Comparison of ENCODE assay signal across 23 mouse cellular contexts in genomic region chr6:116642942-116643341, GRCm38 (mm10). TPM values are rescaled to one million over a fixed set of nuclear protein-coding genes. Genes with fewer than 3 reads are reported as not detected.
DNase-seq lines count a peak whose midpoint lies in the region; ATAC-seq and TF ChIP-seq lines count a peak whose summit lies in the region.
"Had no signal": no experiment of that assay in that cellular context is flagged by ENCODE, and none has a peak within 500 bp of the region (broad histone marks: within the 10 kb centered on the region; RNA-seq: fewer than 3 reads in every experiment).

No protein-coding gene starts in this region.

- no peak for ATAC-seq in heart, embryonic 13.5 days (ENCODE audit: extremely low read depth, insufficient number of reproducible peaks, low FRiP score, low TSS enrichment)
- no peak for ATAC-seq in stomach, postnatal 0 days (ENCODE audit: low FRiP score, low TSS enrichment)
- ATAC-seq: midbrain, embryonic 15.5 days; Patski had no signal

- TF ChIP-seq EP300 in stomach, postnatal 0 days (optimal IDR thresholded peaks at IDR 0.05), result no peak

- no peak overlapping the region for H3K9ac ChIP-seq in heart, embryonic 13.5 days
- H3K9ac ChIP-seq in stomach, postnatal 0 days (ENCODE audit: low read length), result no peak overlapping the region
- H3K9ac ChIP-seq: limb, embryonic 12.5 days; liver, embryonic 13.5 days; lung, embryonic 15.5 days; midbrain, embryonic 15.5 days had no signal

- H3K4me1 ChIP-seq in heart, embryonic 13.5 days, result peaks cover 48% of the 10 kb centered on the region
- 0 out of 2 replicates have a peak, but pooled peaks cover 2% of the 10 kb centered on the region for H3K4me1 ChIP-seq in stomach, postnatal 0 days (replicated peaks; ENCODE audit: control insufficient read depth, insufficient read depth)
- H3K4me1 ChIP-seq: hindbrain, embryonic 10.5 days; limb, embryonic 12.5 days; lung, embryonic 15.5 days; midbrain, embryonic 15.5 days had no signal

- no peaks in the 10 kb centered on the region for H3K27me3 ChIP-seq in heart, embryonic 13.5 days (replicated peaks)
- H3K27me3 ChIP-seq in C2C12 (ENCODE audit: control insufficient read depth, insufficient read depth, insufficient read length) (no peaks in the 10 kb centered on the region), myocyte (ENCODE audit: control insufficient read depth, insufficient read depth, insufficient read length) (no peaks in the 10 kb centered on the region)
- H3K27me3 ChIP-seq in stomach, postnatal 0 days (ENCODE audit: control insufficient read depth, insufficient read depth, low read length), result no peaks in the 10 kb centered on the region
- H3K27me3 ChIP-seq: limb, embryonic 12.5 days; liver, embryonic 13.5 days; lung, embryonic 15.5 days; midbrain, embryonic 15.5 days; Patski had no signal

- TF ChIP-seq POLR2A in myocyte (IDR thresholded peaks at IDR 0.05; ENCODE audit: insufficient read length, low read depth), result no peak

- no peak for TF ChIP-seq CTCF in C2C12 (IDR thresholded peaks at IDR 0.05; ENCODE audit: control insufficient read depth, insufficient read depth, insufficient read length)
- no peak for TF ChIP-seq CTCF in stomach, postnatal 0 days (IDR thresholded peaks at IDR 0.05; ENCODE audit: low read depth)

- H3K4me2 ChIP-seq in heart, embryonic 13.5 days, result no peak overlapping the region
- H3K4me2 ChIP-seq in myocyte (ENCODE audit: low read depth), result peak overlapping the region; percentile 54
- no peak overlapping the region for H3K4me2 ChIP-seq in stomach, postnatal 0 days (replicated peaks; ENCODE audit: low read depth)
- H3K4me2 ChIP-seq: limb, embryonic 12.5 days; liver, embryonic 13.5 days; lung, embryonic 15.5 days; midbrain, embryonic 15.5 days had no signal

- intact Hi-C loops in heart, postnatal 36 days (cut with DNase I), result loop anchor here (10.0 kb wide), 1 partner anchor 1408 kb away; no protein-coding TSS in a partner anchor

- 69% methylated on average over 11 of the region's 11 CpGs for WGBS in heart, embryonic 13.5 days
- WGBS in stomach, postnatal 0 days, result 81% methylated on average over 11 of the region's 11 CpGs

- DNase-seq in heart, postnatal 36 days, result no peak
- peak; percentile 33 to 44 for DNase-seq in frontal cortex, postnatal 14 days (ENCODE audit: low spot score in 2 of 2)
- DNase-seq in stomach, postnatal 0 days (ENCODE audit: low spot score), result no peak
- no peak for DNase-seq in thymus, postnatal 25 days
- DNase-seq: adrenal gland, postnatal 25 days; B cell, adult 2 months; cerebellum, postnatal 10 days; kidney, adult 8-10 months; liver, embryonic 13.5 days; thymus, adult 18-20 months had no signal

- H3K36me3 ChIP-seq in heart, embryonic 13.5 days, result no peaks in the 10 kb centered on the region
- H3K36me3 ChIP-seq in C2C12 (ENCODE audit: control insufficient read depth, insufficient read depth) (no peaks in the 10 kb centered on the region), myocyte (ENCODE audit: control insufficient read depth, insufficient read depth) (no peaks in the 10 kb centered on the region)
- no peaks in the 10 kb centered on the region for H3K36me3 ChIP-seq in stomach, postnatal 0 days (ENCODE audit: control insufficient read depth, insufficient read depth, low read length)
- H3K36me3 ChIP-seq: limb, embryonic 12.5 days; liver, embryonic 13.5 days; lung, embryonic 15.5 days; midbrain, embryonic 15.5 days had no signal

- no peak overlapping the region for H3K4me3 ChIP-seq in heart, embryonic 13.5 days
- H3K4me3 ChIP-seq in C2C12 (ENCODE audit: insufficient read depth, poor library complexity, severe bottlenecking) (no peak overlapping the region), myocyte (no peak overlapping the region)
- no peak overlapping the region for H3K4me3 ChIP-seq in stomach, postnatal 0 days (ENCODE audit: low read depth, low read length)
- H3K4me3 ChIP-seq: hindbrain, embryonic 10.5 days; limb, embryonic 12.5 days; liver, embryonic 13.5 days; lung, embryonic 15.5 days; midbrain, embryonic 15.5 days had no signal

- no peaks in the 10 kb centered on the region for H3K9me3 ChIP-seq in heart, embryonic 13.5 days
- no peaks in the 10 kb centered on the region for H3K9me3 ChIP-seq in stomach, postnatal 0 days (ENCODE audit: control insufficient read depth, low read length)
- H3K9me3 ChIP-seq: hindbrain, embryonic 10.5 days; limb, embryonic 12.5 days; liver, embryonic 13.5 days; lung, embryonic 15.5 days; midbrain, embryonic 15.5 days had no signal

- no peak overlapping the region for H3ac ChIP-seq in C2C12 (ENCODE audit: control insufficient read depth, insufficient read length, low read depth)
- H3ac ChIP-seq in myocyte (ENCODE audit: control insufficient read depth, insufficient read length), result no peak overlapping the region

- H3K79me2 ChIP-seq in C2C12 (ENCODE audit: control insufficient read depth, insufficient read depth), result no peaks in the 10 kb centered on the region
- no peaks in the 10 kb centered on the region for H3K79me2 ChIP-seq in myocyte (ENCODE audit: control insufficient read depth, insufficient read depth)

- no peaks in the 10 kb centered on the region for H3K79me3 ChIP-seq in C2C12 (ENCODE audit: low read depth)

- 0 out of 2 replicates have a peak overlapping the region, but pooled peaks have one; percentile 86 for H3K27ac ChIP-seq in heart, embryonic 13.5 days (replicated peaks)
- H3K27ac ChIP-seq in stomach, postnatal 0 days (replicated peaks), result no peak overlapping the region
- H3K27ac ChIP-seq: hindbrain, embryonic 10.5 days; limb, embryonic 12.5 days; liver, embryonic 13.5 days; lung, embryonic 15.5 days; midbrain, embryonic 15.5 days had no signal

TF ChIP-seq in C2C12, 6 proteins besides CTCF, POLR2A, EP300 and RAD21:
- TF ChIP-seq USF1 (IDR thresholded peaks at IDR 0.05; ENCODE audit: low read depth) (no peak), MYOD1 (IDR thresholded peaks at IDR 0.05; ENCODE audit: control insufficient read depth, insufficient read length, low read depth) (peak; percentile 20)

TF ChIP-seq in myocyte, 11 proteins besides CTCF, POLR2A, EP300 and RAD21:
- TF ChIP-seq MYOD1 (IDR thresholded peaks at IDR 0.05; ENCODE audit: control insufficient read depth in 1 of 3, insufficient read length in 2 of 3, low read depth in 2 of 3) (peak in 1 of 3 experiments; percentile 18), TCF3 (IDR thresholded peaks at IDR 0.05; ENCODE audit: insufficient read length, low read depth) (no peak), SRF (IDR thresholded peaks at IDR 0.05; ENCODE audit: control insufficient read depth, insufficient read length, low read depth) (no peak)
TF ChIP-seq in myocyte: peak in this region for 1.

RNA-seq across cellular contexts. Expression of gene Depp1, which starts 7.5 kb away (rescaled TPM):
- 16.1 and 17.5 TPM in 2 replicates for polyA plus RNA-seq in heart, embryonic 13.5 days (2015; fragmentation: Nextera tagmentation; extraction: Ambion mirVana)
- 10 to 100 TPM; 60.4 to 63.7 TPM for total RNA-seq in heart, postnatal 36 days (2021)
- polyA plus RNA-seq in C2C12 (2012; fragmentation: generic; extraction: Trizol) (0.46 TPM), myocyte (2012; fragmentation: generic; extraction: Trizol) (12.0 TPM)
- polyA plus RNA-seq in stomach, postnatal 0 days (2015; fragmentation: Nextera tagmentation; extraction: Ambion mirVana), result 31.6 and 37.0 TPM in 2 replicates
- total RNA-seq: granulocyte monocyte progenitor cell, adult 5-6 weeks had no signal

RNA-seq across cellular contexts. Expression of gene Zfp422, which starts 14.1 kb away (rescaled TPM):
- polyA plus RNA-seq in heart, embryonic 13.5 days (2015; fragmentation: Nextera tagmentation; extraction: Ambion mirVana), result 82.4 and 83.3 TPM in 2 replicates
- 10 to 100 TPM; 18.2 to 19.3 TPM for total RNA-seq in heart, postnatal 36 days (2021)
- 7.5 TPM for polyA plus RNA-seq in C2C12 (2012; fragmentation: generic; extraction: Trizol)
- 5.2 TPM for polyA plus RNA-seq in myocyte (2012; fragmentation: generic; extraction: Trizol)
- 52.4 and 54.4 TPM in 2 replicates for polyA plus RNA-seq in stomach, postnatal 0 days (2015; fragmentation: Nextera tagmentation; extraction: Ambion mirVana)

RNA-seq across cellular contexts. Expression of gene Rassf4, which starts 30.8 kb away (rescaled TPM):
- polyA plus RNA-seq in heart, embryonic 13.5 days (2015; fragmentation: Nextera tagmentation; extraction: Ambion mirVana), result 5.5 and 6.4 TPM in 2 replicates
- 1 to 10 TPM; 6.5 to 8.0 TPM for total RNA-seq in heart, postnatal 36 days (2021)
- polyA plus RNA-seq in C2C12 (2012; fragmentation: generic; extraction: Trizol), result 0.21 TPM
- 0.86 TPM for polyA plus RNA-seq in myocyte (2012; fragmentation: generic; extraction: Trizol)
- polyA plus RNA-seq in stomach, postnatal 0 days (2015; fragmentation: Nextera tagmentation; extraction: Ambion mirVana), result 4.1 and 5.6 TPM in 2 replicates

RNA-seq across cellular contexts. Expression of gene Olfr215, which starts 58.9 kb away (rescaled TPM):
- not detected in 2 replicates for polyA plus RNA-seq in heart, embryonic 13.5 days (2015; fragmentation: Nextera tagmentation; extraction: Ambion mirVana)
- not detected for total RNA-seq in heart, postnatal 36 days (2021)
- polyA plus RNA-seq in C2C12 (2012; fragmentation: generic; extraction: Trizol), result 0.01 TPM
- 0.14 TPM for polyA plus RNA-seq in myocyte (2012; fragmentation: generic; extraction: Trizol)
- polyA plus RNA-seq in stomach, postnatal 0 days (2015; fragmentation: Nextera tagmentation; extraction: Ambion mirVana), result not detected in 2 replicates
- total RNA-seq: adrenal gland, postnatal 25 days; granulocyte monocyte progenitor cell, adult 5-6 weeks; layer of hippocampus, postnatal 14 days; megakaryocyte, adult 5-6 weeks had no signal
- polyA plus RNA-seq: embryonic facial prominence, embryonic 14.5 days; hindbrain, embryonic 10.5 days; large intestine, adult 2 months; limb, embryonic 12.5 days; liver, embryonic 13.5 days; lung, embryonic 15.5 days; midbrain, embryonic 15.5 days; Patski had no signal

Comparison
In these comparisons a context has a peak if more than half of its experiments do, and no peak if none do; other contexts are left out.
1. DNase-seq: peak in frontal cortex, postnatal 14 days (2 of 2); none in heart, postnatal 36 days (0 of 2), stomach, postnatal 0 days (single experiment) and thymus, postnatal 25 days (single experiment).